Mouse (Mus musculus): ENCODE results near the gene BC052040. TPM values are rescaled to one million over a fixed set of nuclear protein-coding genes. Genes with fewer than 3 reads are reported as not detected.

BC052040 gene
- total and polyA plus RNA-seq, 3 experiments: 9.8 to 64.0 (median 11.0) TPM

DNA sequence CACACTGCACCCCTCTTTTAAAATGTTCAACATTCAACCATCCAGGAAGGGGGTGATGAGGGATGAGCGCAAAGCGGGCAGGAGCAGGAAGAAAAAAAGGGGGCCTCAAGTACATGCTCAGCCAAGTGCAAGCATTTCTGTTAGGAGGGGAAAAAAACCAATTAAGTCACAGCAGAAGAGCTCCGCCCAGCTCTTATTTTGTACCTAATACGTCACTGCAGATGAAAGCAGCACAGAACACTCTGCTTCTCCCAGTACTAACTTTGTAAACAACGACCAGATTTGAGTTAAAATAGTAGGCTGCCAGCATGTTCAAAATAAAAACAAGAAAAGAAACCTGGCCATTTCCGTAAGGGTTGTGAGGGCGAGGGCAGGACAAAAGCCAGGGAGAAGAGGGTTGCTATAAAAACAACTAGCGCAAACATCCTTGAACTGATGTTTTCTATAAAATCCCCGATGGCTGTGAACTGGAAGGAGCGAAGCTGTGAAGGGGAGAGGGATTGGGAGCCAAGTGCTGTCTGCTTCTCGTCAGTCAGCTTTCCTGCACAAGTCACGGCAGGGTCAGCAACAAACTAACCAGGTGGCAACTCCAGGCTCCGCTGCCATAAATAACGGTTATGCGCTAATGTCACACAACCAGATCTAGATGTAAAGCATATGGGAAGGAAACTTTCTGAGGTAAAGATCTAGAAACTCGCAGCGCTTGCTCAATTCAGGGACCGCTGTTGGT is 2.2 kb upstream of the BC052040 start:
- no peak for DNase-seq (ENCODE audit: low spot score)
- H3K4me1 ChIP-seq (ENCODE audit: insufficient read depth, low read depth, low read length): peaks cover 30% of the 10 kb centered on the region
- no peak for TF ChIP-seq POLR2AphosphoS5 (IDR thresholded peaks at IDR 0.05; ENCODE audit: insufficient replicate concordance, low read depth, low read length)
- no peak for TF ChIP-seq CTCF (IDR thresholded peaks at IDR 0.05; ENCODE audit: low read depth, low read length)
- TF ChIP-seq GATA1 (IDR thresholded peaks at IDR 0.05; ENCODE audit: borderline replicate concordance, low read length): no peak
- TF ChIP-seq TAL1 (conservative IDR thresholded peaks at IDR 0.05; ENCODE audit: low read depth, low read length): no peak
- no peak for TF ChIP-seq GATA2 (IDR thresholded peaks at IDR 0.05; ENCODE audit: borderline replicate concordance, low read depth, low read length)
- H3K36me3 ChIP-seq (replicated peaks): peaks cover 6% of the 10 kb centered on the region
- 0 out of 2 replicates have a peak, but pooled peaks cover 3% of the 10 kb centered on the region for H3K27me3 ChIP-seq (ENCODE audit: insufficient read depth, low read length)
- H3K4me3 ChIP-seq (ENCODE audit: low read depth, low read length): no peak overlapping the region
- no peak for ATAC-seq (ENCODE audit: extremely low read depth, insufficient number of reproducible peaks, low FRiP score, poor library complexity, severe bottlenecking)
- H3K9me3 ChIP-seq (replicated peaks): no peaks in the 10 kb centered on the region

DNA sequence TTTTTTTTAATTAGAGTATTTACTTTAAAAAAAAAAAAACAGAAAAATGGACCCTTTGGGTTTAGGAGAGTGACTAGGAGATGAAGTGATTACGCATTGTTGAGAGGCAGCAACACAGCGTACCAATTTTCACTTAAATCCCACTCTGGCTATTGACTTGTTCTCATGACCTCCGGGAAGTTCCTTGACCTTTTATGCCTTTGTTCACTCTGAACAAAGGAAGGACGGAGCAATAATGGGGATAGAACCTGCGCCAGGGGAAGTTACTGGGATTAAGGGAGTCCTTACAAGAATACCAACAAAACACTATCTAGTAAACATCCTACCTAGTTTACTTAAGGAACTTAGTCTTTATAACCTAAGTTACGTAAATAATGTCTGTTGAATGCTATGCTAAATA is 1.5 kb upstream of the BC052040 start:
- no peak for DNase-seq (ENCODE audit: low spot score)

GRCm38 (mm10) chr2:115581989-115582608 is 583 bp downstream of the BC052040 start:
- ATAC-seq (ENCODE audit: extremely low read depth, insufficient number of reproducible peaks, low FRiP score, poor library complexity, severe bottlenecking): no peak
- TF ChIP-seq GATA2 (IDR thresholded peaks at IDR 0.05; ENCODE audit: borderline replicate concordance, low read depth, low read length) (no peak), POLR2AphosphoS5 (IDR thresholded peaks at IDR 0.05; ENCODE audit: insufficient replicate concordance, low read depth, low read length) (no peak), CTCF (IDR thresholded peaks at IDR 0.05; ENCODE audit: low read depth, low read length) (no peak), TAL1 (conservative IDR thresholded peaks at IDR 0.05; ENCODE audit: low read depth, low read length) (no peak), GATA1 (IDR thresholded peaks at IDR 0.05; ENCODE audit: borderline replicate concordance, low read length) (no peak)
- H3K4me3 ChIP-seq (ENCODE audit: low read depth, low read length): peak overlapping the region; percentile 76

More for the DNA sequence above, 1.5 kb upstream of the BC052040 start:
- H3K4me3 ChIP-seq (ENCODE audit: low read depth, low read length): no peak overlapping the region
- ATAC-seq (ENCODE audit: extremely low read depth, insufficient number of reproducible peaks, low FRiP score, poor library complexity, severe bottlenecking): no peak
- TF ChIP-seq CTCF (IDR thresholded peaks at IDR 0.05; ENCODE audit: low read depth, low read length) (no peak), GATA2 (IDR thresholded peaks at IDR 0.05; ENCODE audit: borderline replicate concordance, low read depth, low read length) (no peak), GATA1 (IDR thresholded peaks at IDR 0.05; ENCODE audit: borderline replicate concordance, low read length) (no peak), TAL1 (conservative IDR thresholded peaks at IDR 0.05; ENCODE audit: low read depth, low read length) (no peak), POLR2AphosphoS5 (IDR thresholded peaks at IDR 0.05; ENCODE audit: insufficient replicate concordance, low read depth, low read length) (no peak)
- 0 out of 2 replicates have a peak, but pooled peaks cover 2% of the 10 kb centered on the region for H3K27me3 ChIP-seq (ENCODE audit: insufficient read depth, low read length)
- peaks cover 6% of the 10 kb centered on the region for H3K36me3 ChIP-seq (replicated peaks)
- no peaks in the 10 kb centered on the region for H3K9me3 ChIP-seq (replicated peaks)
- H3K4me1 ChIP-seq (ENCODE audit: insufficient read depth, low read depth, low read length): peaks cover 31% of the 10 kb centered on the region

GRCm38 (mm10) chr2:115583776-115584175 is 2.3 kb downstream of the BC052040 start:
- no peaks in the 10 kb centered on the region for H3K9me3 ChIP-seq (replicated peaks)
- no peak overlapping the region for H3K4me3 ChIP-seq (ENCODE audit: low read depth, low read length)
- TF ChIP-seq TAL1 (conservative IDR thresholded peaks at IDR 0.05; ENCODE audit: low read depth, low read length) (no peak), GATA2 (IDR thresholded peaks at IDR 0.05; ENCODE audit: borderline replicate concordance, low read depth, low read length) (no peak), POLR2AphosphoS5 (IDR thresholded peaks at IDR 0.05; ENCODE audit: insufficient replicate concordance, low read depth, low read length) (no peak), CTCF (IDR thresholded peaks at IDR 0.05; ENCODE audit: low read depth, low read length) (no peak), GATA1 (IDR thresholded peaks at IDR 0.05; ENCODE audit: borderline replicate concordance, low read length) (no peak)
- no peak for ATAC-seq (ENCODE audit: extremely low read depth, insufficient number of reproducible peaks, low FRiP score, poor library complexity, severe bottlenecking)
- no peak for DNase-seq (ENCODE audit: low spot score)
- H3K27me3 ChIP-seq (ENCODE audit: insufficient read depth, low read length): no peaks in the 10 kb centered on the region
- H3K4me1 ChIP-seq (ENCODE audit: insufficient read depth, low read depth, low read length): peaks cover 28% of the 10 kb centered on the region
- peaks cover 11% of the 10 kb centered on the region for H3K36me3 ChIP-seq (replicated peaks)

More at GRCm38 (mm10) chr2:115581989-115582608, 583 bp downstream of the BC052040 start:
- Histone ChIP-seq H3K36me3 (replicated peaks) (peaks cover 9% of the 10 kb centered on the region), H3K9me3 (replicated peaks) (no peaks in the 10 kb centered on the region), H3K27me3 (ENCODE audit: insufficient read depth, low read length) (no peaks in the 10 kb centered on the region), H3K4me1 (ENCODE audit: insufficient read depth, low read depth, low read length) (peaks cover 31% of the 10 kb centered on the region)
- no peak for DNase-seq (ENCODE audit: low spot score)

DNA sequence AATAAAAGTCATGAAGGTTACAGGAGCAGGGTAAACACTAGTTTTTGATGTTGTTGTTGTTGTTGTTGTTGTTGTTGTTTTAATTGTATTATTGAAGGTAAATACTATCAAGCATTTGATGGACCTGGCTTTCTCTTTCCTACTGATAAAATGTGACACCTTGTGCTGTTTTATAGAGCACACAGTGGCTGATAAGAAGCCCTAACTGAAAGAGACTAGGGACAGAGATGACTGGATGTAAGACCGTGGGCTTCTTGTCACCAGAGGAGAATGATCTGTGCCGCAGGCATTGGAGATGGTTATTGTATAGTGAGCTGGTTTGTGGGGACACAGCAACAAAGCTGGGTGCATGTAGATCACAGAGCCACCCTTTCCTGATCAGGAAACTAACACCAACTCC is 9.1 kb downstream of the BC052040 start:
- peaks cover 7% of the 10 kb centered on the region; the same call in 1 of the 2 replicates for H3K4me1 ChIP-seq (ENCODE audit: insufficient read depth, low read depth, low read length)
- DNase-seq (ENCODE audit: low spot score) (no peak), ATAC-seq (ENCODE audit: extremely low read depth, insufficient number of reproducible peaks, low FRiP score, poor library complexity, severe bottlenecking) (no peak)
- TF ChIP-seq POLR2AphosphoS5 (IDR thresholded peaks at IDR 0.05; ENCODE audit: insufficient replicate concordance, low read depth, low read length) (no peak), TAL1 (conservative IDR thresholded peaks at IDR 0.05; ENCODE audit: low read depth, low read length) (no peak), CTCF (IDR thresholded peaks at IDR 0.05; ENCODE audit: low read depth, low read length) (no peak), GATA1 (IDR thresholded peaks at IDR 0.05; ENCODE audit: borderline replicate concordance, low read length) (no peak), GATA2 (IDR thresholded peaks at IDR 0.05; ENCODE audit: borderline replicate concordance, low read depth, low read length) (no peak)
- no peak overlapping the region for H3K4me3 ChIP-seq (ENCODE audit: low read depth, low read length)
- no peaks in the 10 kb centered on the region for H3K9me3 ChIP-seq (replicated peaks)
- no peaks in the 10 kb centered on the region for H3K27me3 ChIP-seq (ENCODE audit: insufficient read depth, low read length)
- peaks cover 17% of the 10 kb centered on the region for H3K36me3 ChIP-seq (replicated peaks)

DNA sequence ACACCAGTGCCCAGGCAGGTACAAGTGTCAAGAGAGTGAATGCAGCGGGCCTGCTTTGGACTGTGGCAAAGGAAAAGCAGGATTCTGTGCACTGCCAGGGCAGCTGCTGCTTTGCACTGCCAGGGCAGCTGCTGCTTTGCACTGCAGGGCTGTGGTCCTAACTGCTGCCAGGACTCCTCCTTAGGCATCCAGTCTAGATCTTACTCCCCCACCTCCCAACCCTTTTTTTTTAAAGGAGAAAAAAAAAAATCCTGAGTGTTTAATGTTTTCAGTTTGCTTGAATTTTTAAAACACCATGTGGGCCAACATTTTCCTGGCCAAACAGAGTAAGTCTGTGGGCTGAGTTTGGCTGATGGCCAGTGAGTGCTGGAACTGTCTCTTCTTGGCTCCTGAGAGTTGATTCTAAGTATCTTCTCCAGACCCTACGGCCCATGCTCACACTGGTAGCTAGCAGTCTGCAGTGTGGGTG is 11.2 kb downstream of the BC052040 start:
- Histone ChIP-seq H3K9me3 (replicated peaks) (no peaks in the 10 kb centered on the region), H3K4me3 (ENCODE audit: low read depth, low read length) (no peak overlapping the region), H3K4me1 (ENCODE audit: insufficient read depth, low read depth, low read length) (peaks cover 7% of the 10 kb centered on the region; the same call in 1 of the 2 replicates), H3K27me3 (ENCODE audit: insufficient read depth, low read length) (no peaks in the 10 kb centered on the region), H3K36me3 (replicated peaks) (peaks cover 15% of the 10 kb centered on the region)
- TF ChIP-seq GATA1 (IDR thresholded peaks at IDR 0.05; ENCODE audit: borderline replicate concordance, low read length) (no peak), GATA2 (IDR thresholded peaks at IDR 0.05; ENCODE audit: borderline replicate concordance, low read depth, low read length) (no peak), TAL1 (conservative IDR thresholded peaks at IDR 0.05; ENCODE audit: low read depth, low read length) (no peak), CTCF (IDR thresholded peaks at IDR 0.05; ENCODE audit: low read depth, low read length) (no peak), POLR2AphosphoS5 (IDR thresholded peaks at IDR 0.05; ENCODE audit: insufficient replicate concordance, low read depth, low read length) (no peak)
- ATAC-seq (ENCODE audit: extremely low read depth, insufficient number of reproducible peaks, low FRiP score, poor library complexity, severe bottlenecking) (no peak), DNase-seq (ENCODE audit: low spot score) (no peak)

All from G1E (cell line).